9 mouse cellular contexts compared by ENCODE assay signal in the genomic region with DNA sequence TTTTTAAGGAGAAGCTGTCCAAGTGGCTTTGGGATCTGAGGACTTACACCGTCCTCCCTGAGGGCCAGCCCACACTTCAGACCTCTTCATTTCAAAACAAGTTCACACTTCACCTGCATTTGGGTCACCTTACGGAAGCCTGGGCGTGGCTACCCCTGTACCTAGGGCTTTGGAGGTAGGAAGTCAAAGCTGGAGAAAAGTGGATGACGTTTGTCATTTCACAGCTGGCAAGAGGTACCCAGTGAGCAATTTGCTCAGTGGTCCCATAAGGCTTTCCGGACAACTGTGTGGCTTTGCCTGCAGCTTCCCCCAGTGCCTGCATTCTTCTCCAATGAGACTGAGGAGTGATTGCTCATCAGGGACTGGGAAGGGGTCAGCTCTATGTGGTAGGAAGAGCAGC. TPM values are rescaled to one million over a fixed set of nuclear protein-coding genes. Genes with fewer than 3 reads are reported as not detected.
A peak's percentile ranks its signal among the peaks of the same experiment; 100 is the strongest.
DNase-seq lines count a peak whose midpoint lies in the region; ATAC-seq and TF ChIP-seq lines count a peak whose summit lies in the region.
"Had no signal": no experiment of that assay in that cellular context is flagged by ENCODE, and none has a peak within 500 bp of the region (broad histone marks: within the 10 kb centered on the region; RNA-seq: fewer than 3 reads in every experiment).

No protein-coding gene starts in this region.

- no peaks in the 10 kb centered on the region for H3K9me3 ChIP-seq in intestine, embryonic 14.5 days (ENCODE audit: control insufficient read depth, low read length)
- H3K9me3 ChIP-seq in intestine, embryonic 15.5 days = no peaks in the 10 kb centered on the region
- H3K9me3 ChIP-seq in liver, embryonic 13.5 days (replicated peaks) = no peaks in the 10 kb centered on the region
- no peaks in the 10 kb centered on the region for H3K9me3 ChIP-seq in midbrain, postnatal 0 days (ENCODE audit: low read length)

- H3K4me1 ChIP-seq in intestine, embryonic 14.5 days (replicated peaks; ENCODE audit: control insufficient read depth, insufficient read depth, low read length) = peaks cover 8% of the 10 kb centered on the region; the same call in 1 of the 2 replicates
- H3K4me1 ChIP-seq in intestine, embryonic 15.5 days (replicated peaks) = peaks cover 12% of the 10 kb centered on the region; the same call in 1 of the 2 replicates
- peaks cover 28% of the 10 kb centered on the region for H3K4me1 ChIP-seq in liver, embryonic 13.5 days (replicated peaks)
- H3K4me1 ChIP-seq in midbrain, postnatal 0 days (ENCODE audit: insufficient read depth, low read length) = peaks cover 3% of the 10 kb centered on the region; the same call in 1 of the 2 replicates

- peak overlapping the region; percentile 58 for H3K4me2 ChIP-seq in intestine, embryonic 14.5 days (ENCODE audit: low read length)
- no peak overlapping the region for H3K4me2 ChIP-seq in intestine, embryonic 15.5 days (replicated peaks)
- H3K4me2 ChIP-seq in liver, embryonic 13.5 days = peak overlapping the region; percentile 61; the same call in 1 of the 2 replicates
- H3K4me2 ChIP-seq in midbrain, postnatal 0 days (ENCODE audit: low read depth, low read length, poor library complexity, severe bottlenecking) = peak overlapping the region; percentile 28

- H3K27me3 ChIP-seq in intestine, embryonic 14.5 days (replicated peaks; ENCODE audit: control insufficient read depth, insufficient read depth, low read length) = no peaks in the 10 kb centered on the region
- no peaks in the 10 kb centered on the region for H3K27me3 ChIP-seq in intestine, embryonic 15.5 days (replicated peaks)
- no peaks in the 10 kb centered on the region for H3K27me3 ChIP-seq in liver, embryonic 13.5 days
- no peaks in the 10 kb centered on the region for H3K27me3 ChIP-seq in midbrain, postnatal 0 days (ENCODE audit: insufficient read depth, low read length)

- DNase-seq in intestine, embryonic 14.5 days (ENCODE audit: low spot score) = no peak
- DNase-seq in fat pad, adult 2 months (ENCODE audit: extremely low read depth, low read depth, low spot score) = peak; percentile 62
- no peak for DNase-seq in liver, embryonic 13.5 days
- DNase-seq in midbrain, postnatal 0 days (ENCODE audit: low spot score) = no peak
- DNase-seq in left cerebral cortex, postnatal 25 days (ENCODE audit: low spot score in 2 of 2) = no peak
- no peak for DNase-seq in retina, postnatal 1 day
- DNase-seq: cerebellum, adult 11 months had no signal

- H3K4me3 ChIP-seq in intestine, embryonic 14.5 days (ENCODE audit: low read depth, low read length) = no peak overlapping the region
- H3K4me3 ChIP-seq in intestine, embryonic 15.5 days (replicated peaks) = no peak overlapping the region
- H3K4me3 ChIP-seq in liver, embryonic 13.5 days (replicated peaks) = no peak overlapping the region
- H3K4me3 ChIP-seq in midbrain, postnatal 0 days (ENCODE audit: low read depth, low read length) = no peak overlapping the region

- H3K36me3 ChIP-seq in intestine, embryonic 14.5 days (ENCODE audit: control insufficient read depth, insufficient read depth, low read length) = no peaks in the 10 kb centered on the region
- H3K36me3 ChIP-seq in intestine, embryonic 15.5 days = no peaks in the 10 kb centered on the region
- H3K36me3 ChIP-seq in liver, embryonic 13.5 days = no peaks in the 10 kb centered on the region
- no peaks in the 10 kb centered on the region for H3K36me3 ChIP-seq in midbrain, postnatal 0 days (ENCODE audit: insufficient read depth, low read length)

- WGBS in intestine, embryonic 14.5 days = 54% methylated on average over 5 of the region's 5 CpGs
- 55% methylated on average over 5 of the region's 5 CpGs for WGBS in intestine, embryonic 15.5 days
- WGBS in liver, embryonic 13.5 days (ENCODE audit: insufficient replicate concordance) = 48% methylated on average over 5 of the region's 5 CpGs
- WGBS in midbrain, postnatal 0 days = 63% methylated on average over 5 of the region's 5 CpGs

- TF ChIP-seq CTCF in midbrain, postnatal 0 days (IDR thresholded peaks at IDR 0.05) = no peak

- no peak for ATAC-seq in intestine, embryonic 14.5 days (replicated peaks; ENCODE audit: low FRiP score, low TSS enrichment, low read depth)
- ATAC-seq in intestine, embryonic 15.5 days = no peak
- ATAC-seq in liver, embryonic 13.5 days (ENCODE audit: low read depth) = no peak
- no peak for ATAC-seq in midbrain, postnatal 0 days (ENCODE audit: low FRiP score)
- ATAC-seq: Patski had no signal

- intact Hi-C loops in left cerebral cortex, postnatal 25 days (cut with DNase I) = no loop called here

- no peak overlapping the region for H3K27ac ChIP-seq in intestine, embryonic 14.5 days (ENCODE audit: low read depth)
- H3K27ac ChIP-seq in intestine, embryonic 15.5 days = no peak overlapping the region
- no peak overlapping the region for H3K27ac ChIP-seq in liver, embryonic 13.5 days
- H3K27ac ChIP-seq in midbrain, postnatal 0 days (ENCODE audit: low read depth, low read length) = no peak overlapping the region

- no peak overlapping the region for H3K9ac ChIP-seq in intestine, embryonic 14.5 days (ENCODE audit: low read length)
- H3K9ac ChIP-seq in intestine, embryonic 15.5 days = no peak overlapping the region
- no peak overlapping the region for H3K9ac ChIP-seq in liver, embryonic 13.5 days
- H3K9ac ChIP-seq in midbrain, postnatal 0 days (replicated peaks; ENCODE audit: low read length, poor library complexity, severe bottlenecking) = no peak overlapping the region

RNA-seq across cellular contexts. Expression of a gene that starts 46.8 kb away (rescaled TPM):
- polyA plus RNA-seq in intestine, embryonic 14.5 days (2014; fragmentation: Nextera tagmentation; extraction: Ambion mirVana) = 10.6 and 11.7 TPM in 2 replicates
- 7.0 and 7.8 TPM in 2 replicates for polyA plus RNA-seq in intestine, embryonic 15.5 days (2015; fragmentation: Nextera tagmentation; extraction: Ambion mirVana)
- 2.6 and 3.3 TPM in 2 replicates for polyA plus RNA-seq in liver, embryonic 13.5 days (2015; fragmentation: Nextera tagmentation; extraction: Ambion mirVana)
- total RNA-seq in midbrain, postnatal 0 days (2014; rRNA removed) = 9.6 and 13.3 TPM in 2 replicates
- 6.9 and 7.3 TPM in 2 replicates for polyA plus RNA-seq in midbrain, postnatal 0 days (2015; fragmentation: Nextera tagmentation; extraction: Ambion mirVana)
- 10 to 100 TPM; 18.9 to 22.6 TPM for total RNA-seq in left cerebral cortex, postnatal 25 days (2021)

RNA-seq across cellular contexts. Expression of a gene that starts 46.9 kb away (rescaled TPM):
- polyA plus RNA-seq in intestine, embryonic 14.5 days (2014; fragmentation: Nextera tagmentation; extraction: Ambion mirVana) = 11.8 and 12.7 TPM in 2 replicates
- 9.8 and 10.5 TPM in 2 replicates for polyA plus RNA-seq in intestine, embryonic 15.5 days (2015; fragmentation: Nextera tagmentation; extraction: Ambion mirVana)
- polyA plus RNA-seq in liver, embryonic 13.5 days (2015; fragmentation: Nextera tagmentation; extraction: Ambion mirVana) = 1.9 and 2.6 TPM in 2 replicates
- total RNA-seq in midbrain, postnatal 0 days (2014; rRNA removed) = 28.7 and 35.5 TPM in 2 replicates
- 15.9 and 16.0 TPM in 2 replicates for polyA plus RNA-seq in midbrain, postnatal 0 days (2015; fragmentation: Nextera tagmentation; extraction: Ambion mirVana)
- total RNA-seq in left cerebral cortex, postnatal 25 days (2021) = 10 to 100 TPM; 22.4 to 24.5 TPM
